Comparison of ENCODE assay signal across 12 mouse cellular contexts in the genomic region with DNA sequence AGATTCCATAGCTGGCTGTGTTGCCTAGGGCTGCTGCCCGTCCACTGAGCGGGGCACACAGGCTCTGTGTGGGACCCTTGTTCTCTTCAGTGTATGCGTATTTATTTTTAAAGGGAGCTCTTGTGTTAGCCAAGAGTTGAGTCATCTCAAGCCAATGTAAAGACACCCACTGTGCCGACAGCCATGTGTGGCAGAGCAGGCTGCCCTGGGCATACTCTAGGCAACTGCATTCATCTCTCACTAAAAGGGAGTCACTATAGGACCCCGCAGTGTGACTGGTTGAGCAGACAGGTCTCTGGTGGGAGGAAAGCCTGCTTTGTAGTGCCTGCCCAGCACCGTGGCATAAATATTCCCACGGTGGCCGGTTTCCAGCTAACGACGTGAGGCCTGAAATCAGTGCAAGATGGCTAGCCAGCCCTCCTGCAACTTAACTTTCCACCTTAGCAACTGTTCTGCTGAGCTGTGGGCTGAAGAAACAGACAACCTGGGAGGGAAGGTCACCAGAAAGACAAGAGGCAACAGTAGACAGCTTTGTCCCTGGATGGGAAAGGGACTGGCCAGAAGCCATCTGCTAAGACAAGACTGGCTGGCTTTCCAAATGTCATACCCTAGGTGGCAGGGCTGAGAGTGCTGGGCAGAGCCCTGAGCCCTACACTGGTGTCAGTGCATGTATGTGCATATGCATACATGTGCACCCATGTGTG. TPM values are rescaled to one million over a fixed set of nuclear protein-coding genes. Genes with fewer than 3 reads are reported as not detected.
DNase-seq lines count a peak whose midpoint lies in the region; ATAC-seq and TF ChIP-seq lines count a peak whose summit lies in the region.
"Had no signal": no experiment of that assay in that cellular context is flagged by ENCODE, and none has a peak within 500 bp of the region (broad histone marks: within the 10 kb centered on the region; RNA-seq: fewer than 3 reads in every experiment).

No protein-coding gene starts in this region.

- TF ChIP-seq CTCF in heart, postnatal 0 days (IDR thresholded peaks at IDR 0.05; ENCODE audit: low read depth) = peak; percentile 42

- no peaks in the 10 kb centered on the region; the same call in 1 of the 2 replicates for H3K9me3 ChIP-seq in heart, postnatal 0 days (replicated peaks; ENCODE audit: control insufficient read depth, low read length)

- ATAC-seq in heart, postnatal 0 days (ENCODE audit: insufficient read depth, low read depth) = peak; percentile 73
- ATAC-seq: CD4-positive, CD25-positive, alpha-beta regulatory T cell, adult 4 months; lung, postnatal 0 days had no signal

- H3K4me2 ChIP-seq in heart, postnatal 0 days (ENCODE audit: low read depth, low read length) = no peak overlapping the region

- H3K27me3 ChIP-seq in heart, postnatal 0 days (ENCODE audit: control insufficient read depth, insufficient read depth, low read length) = no peaks in the 10 kb centered on the region

- no peak overlapping the region for H3K9ac ChIP-seq in heart, postnatal 0 days (replicated peaks; ENCODE audit: low read depth, low read length)

- H3K27ac ChIP-seq in heart, postnatal 0 days (ENCODE audit: low read depth) = no peak overlapping the region

- no peak overlapping the region for H3K4me3 ChIP-seq in heart, postnatal 0 days (ENCODE audit: low read depth, low read length)

- peaks cover 10% of the 10 kb centered on the region; the same call in 1 of the 2 replicates for H3K4me1 ChIP-seq in heart, postnatal 0 days (ENCODE audit: control insufficient read depth, insufficient read depth)

- WGBS in heart, postnatal 0 days = 70% methylated on average over 10 of the region's 10 CpGs

- H3K36me3 ChIP-seq in heart, postnatal 0 days (replicated peaks; ENCODE audit: control insufficient read depth, insufficient read depth, low read length) = no peaks in the 10 kb centered on the region

- DNase-seq in gastrocnemius, adult 18-20 months (ENCODE audit: low spot score) = peak; percentile 28
- DNase-seq in gastrocnemius, postnatal 4 days (ENCODE audit: low spot score in 2 of 2) = no peak
- DNase-seq in right cerebral cortex, postnatal 25 days = peak; percentile 14
- DNase-seq in right cerebral cortex, adult 18-20 months = no peak
- peak; percentile 53 for DNase-seq in heart, postnatal 0 days (ENCODE audit: low spot score)
- DNase-seq in spleen, postnatal 10 days (ENCODE audit: low spot score in 2 of 2) = no peak
- no peak for DNase-seq in kidney, postnatal 36 days
- DNase-seq in spleen, postnatal 14 days (ENCODE audit: low spot score in 2 of 2) = no peak
- DNase-seq: kidney, postnatal 10 days had no signal

- TF ChIP-seq EP300 in heart, postnatal 0 days (IDR thresholded peaks at IDR 0.05; ENCODE audit: low read depth) = no peak

RNA-seq across cellular contexts. Expression of gene Gm11733, which starts 31.7 kb away (rescaled TPM):
- total RNA-seq in gastrocnemius, adult 18-20 months (2021) = not detected
- total RNA-seq in gastrocnemius, postnatal 4 days (2021) = not detected
- total RNA-seq in heart, postnatal 0 days (2014; rRNA removed; ENCODE audit: low replicate concordance) = 0.08 TPM in 1 of 2 replicates, not detected in the other
- not detected in 2 replicates for polyA plus RNA-seq in heart, postnatal 0 days (2015; fragmentation: Nextera tagmentation; extraction: Ambion mirVana)
- total RNA-seq: heart, postnatal 14 days had no signal
- polyA plus RNA-seq: CD4-positive, CD25-positive, alpha-beta regulatory T cell, adult 4 months; lung, postnatal 0 days had no signal

Comparison
In these comparisons a context has a peak if more than half of its experiments do, and no peak if none do; other contexts are left out.
1. DNase-seq: peak in gastrocnemius, adult 18-20 months (single experiment), right cerebral cortex, postnatal 25 days (single experiment) and heart, postnatal 0 days (single experiment); none in gastrocnemius, postnatal 4 days (0 of 2), right cerebral cortex, adult 18-20 months (single experiment), spleen, postnatal 10 days (0 of 2), kidney, postnatal 36 days (0 of 2) and spleen, postnatal 14 days (0 of 2).